Mouse (Mus musculus) kidney, embryonic 14.5 days (tissue): ENCODE data around the gene Cdh13. TPM values are rescaled to one million over a fixed set of nuclear protein-coding genes. Genes with fewer than 3 reads are reported as not detected.

ENCODE experiments used
- ATAC-seq: fragments of 200-750 bp; cut with Nextera tagmentation; 2 replicates; pipeline ENCODE4 v1.8.0; 2017; ENCODE audit warnings: moderate number of reproducible peaks, mild to moderate bottlenecking, moderate TSS enrichment, moderate library complexity; ENCODE audit not compliant: low FRiP score, low TSS enrichment
- H3K27ac ChIP-seq: fragments of 300-500 bp; sonication (generic); 2 replicates; pipeline ENCODE4 v1.5.1; 2014; ENCODE audit warnings: low read depth, mild to moderate bottlenecking, low read length, moderate library complexity, mixed read lengths
- H3K27me3 ChIP-seq: fragments of 300-500 bp; sonication (generic); 2 replicates; pipeline ENCODE4 v1.6.1; 2014; ENCODE audit warnings: mild to moderate bottlenecking, low read length; ENCODE audit not compliant: control insufficient read depth, insufficient read depth
- H3K36me3 ChIP-seq: fragments of 300-500 bp; sonication (generic); 2 replicates; pipeline ENCODE4 v1.6.1; 2014; ENCODE audit warnings: low read length, mixed read lengths; ENCODE audit not compliant: control insufficient read depth, insufficient read depth
- H3K4me1 ChIP-seq: fragments of 300-500 bp; sonication (generic); 2 replicates; pipeline ENCODE4 v1.6.1; 2014; ENCODE audit warnings: low read length, mixed read lengths; ENCODE audit not compliant: control insufficient read depth, insufficient read depth
- H3K4me2 ChIP-seq: fragments of 300-500 bp; sonication (generic); replicated peaks from 2 replicates; pipeline ENCODE4 v1.6.1; 2014; ENCODE audit warnings: low read depth, mild to moderate bottlenecking, low read length
- H3K4me3 ChIP-seq: fragments of 300-500 bp; sonication (generic); 2 replicates; pipeline ENCODE4 v1.5.1; 2014; ENCODE audit warnings: mild to moderate bottlenecking, low read length
- H3K9ac ChIP-seq: fragments of 300-500 bp; sonication (generic); 2 replicates; pipeline ENCODE4 v1.6.1; 2014; ENCODE audit warnings: low read depth, mild to moderate bottlenecking, low read length, moderate library complexity
- H3K9me3 ChIP-seq: fragments of 300-500 bp; sonication (generic); 2 replicates; pipeline ENCODE4 v1.6.1; 2016; ENCODE audit warnings: low read length; ENCODE audit not compliant: control insufficient read depth
- WGBS: fragments of 180-500 bp; shearing (Covaris S2); extraction: QIAGEN DNeasy Blood & Tissue Kit; methylation state at CpG from one replicate; pipeline ENCODE4 v1.1.7; 2014; 5-methylcytosine and 5-hydroxymethylcytosine counted together
- polyA plus RNA-seq: library from polyadenylated mRNA; unstranded; fragments of >200 nt; fragmentation: Nextera tagmentation; extraction: Ambion mirVana; gene quantifications from 2 replicates; pipeline ENCODE4 v1.2.1, GENCODE M21; 2014

Cdh13 gene
- polyA plus RNA-seq, 1 experiment from 2014 or later: 3.1 TPM

DNA sequence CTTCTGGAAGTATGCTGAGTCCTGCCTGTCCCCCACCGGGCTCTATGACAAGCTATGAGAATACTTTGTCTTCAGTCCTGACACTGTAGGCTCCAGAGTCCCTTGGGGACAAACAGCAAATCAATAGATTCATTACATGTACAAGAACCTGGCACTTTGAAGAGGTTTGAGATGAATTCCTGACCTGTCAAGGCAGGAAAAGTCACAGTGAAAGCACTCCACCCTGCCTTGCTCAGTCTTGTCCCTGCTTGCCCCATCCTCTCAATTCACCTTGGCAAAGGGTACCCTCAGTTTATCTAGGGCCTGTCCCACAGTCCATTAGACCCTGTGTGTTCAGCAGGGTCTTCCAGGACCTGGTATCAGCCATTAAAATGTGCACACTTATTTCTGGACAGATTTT is 11.0 kb upstream of the Cdh13 start:
- H3K9ac ChIP-seq: no peak overlapping the region
- H3K36me3 ChIP-seq: no peaks in the 10 kb centered on the region
- WGBS: 75% methylated on average over 1 of the region's 1 CpGs
- no peak overlapping the region for H3K4me2 ChIP-seq
- no peak for ATAC-seq
- H3K4me1 ChIP-seq: 0 out of 2 replicates have a peak, but pooled peaks cover 4% of the 10 kb centered on the region
- no peak overlapping the region for H3K27ac ChIP-seq
- no peaks in the 10 kb centered on the region for H3K27me3 ChIP-seq
- H3K4me3 ChIP-seq: no peak overlapping the region
- H3K9me3 ChIP-seq: no peaks in the 10 kb centered on the region

GRCm38 (mm10) chr8:118274243-118274642 is 9.3 kb upstream of the Cdh13 start:
- Histone ChIP-seq H3K36me3 (no peaks in the 10 kb centered on the region), H3K4me2 (no peak overlapping the region), H3K27me3 (no peaks in the 10 kb centered on the region), H3K9ac (no peak overlapping the region), H3K4me1 (0 out of 2 replicates have a peak, but pooled peaks cover 4% of the 10 kb centered on the region), H3K9me3 (no peaks in the 10 kb centered on the region), H3K27ac (no peak overlapping the region), H3K4me3 (no peak overlapping the region)
- WGBS: 65% methylated on average over 9 of the region's 9 CpGs
- ATAC-seq: no peak

GRCm38 (mm10) chr8:118274688-118275087 is 8.8 kb upstream of the Cdh13 start:
- no peaks in the 10 kb centered on the region for H3K27me3 ChIP-seq
- H3K4me1 ChIP-seq: 0 out of 2 replicates have a peak, but pooled peaks cover 4% of the 10 kb centered on the region
- H3K4me3 ChIP-seq: no peak overlapping the region
- H3K27ac ChIP-seq: no peak overlapping the region
- H3K36me3 ChIP-seq: no peaks in the 10 kb centered on the region
- H3K9me3 ChIP-seq: no peaks in the 10 kb centered on the region
- no peak overlapping the region for H3K4me2 ChIP-seq
- peak; percentile 57; the same call in 1 of the 2 replicates for ATAC-seq
- H3K9ac ChIP-seq: no peak overlapping the region
- WGBS: 14% methylated on average over 4 of the region's 4 CpGs

DNA sequence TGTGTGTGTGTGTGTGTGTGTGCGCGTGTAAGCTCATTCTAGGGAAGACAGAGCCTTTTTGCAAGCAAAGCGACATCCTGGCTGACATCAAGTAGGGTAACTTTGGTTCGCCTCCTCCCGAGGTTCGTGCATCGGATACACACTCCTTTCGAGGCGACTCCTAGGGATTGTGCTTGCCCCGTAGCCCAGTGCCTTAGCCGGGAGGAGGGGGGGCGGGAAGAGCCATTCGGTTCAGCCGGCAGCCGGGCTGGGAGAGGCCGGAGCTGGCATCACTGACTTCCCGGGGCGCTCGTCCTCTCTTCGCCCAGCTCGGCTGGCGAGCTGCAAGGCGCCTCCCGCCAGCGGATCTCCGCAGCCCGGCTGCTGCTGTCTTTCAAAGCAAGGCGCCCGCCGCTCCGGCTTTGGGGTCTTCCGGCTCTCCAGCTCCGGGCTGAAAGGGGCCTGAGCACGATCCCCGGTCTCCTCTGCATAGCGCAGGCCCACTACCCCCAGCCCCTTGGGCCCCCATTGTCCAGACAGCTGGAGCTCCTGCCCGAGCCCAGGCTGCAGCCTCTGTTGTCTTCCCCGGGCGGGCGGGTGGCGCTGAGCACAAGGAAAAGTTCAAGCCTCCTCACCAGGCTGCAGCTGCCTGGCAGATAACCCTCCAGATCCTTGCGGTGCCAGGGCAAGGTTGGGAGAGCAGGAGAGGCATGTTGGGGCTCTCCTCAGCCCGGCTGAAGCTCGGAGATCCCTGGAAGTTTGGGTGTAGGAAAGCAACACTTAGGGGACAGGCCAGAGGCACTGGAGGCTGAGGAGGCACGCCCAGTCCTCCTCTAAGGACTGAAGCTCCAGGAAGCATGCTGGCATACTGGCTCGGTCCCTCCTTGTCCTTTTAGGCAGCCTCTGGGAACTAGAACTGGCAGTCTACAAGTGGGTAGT is 838 bp downstream of the Cdh13 start:
- Histone ChIP-seq H3K9me3 (no peaks in the 10 kb centered on the region), H3K4me1 (no peaks in the 10 kb centered on the region), H3K36me3 (no peaks in the 10 kb centered on the region), H3K4me2 (peak overlapping the region; percentile 90), H3K9ac (peak overlapping the region; percentile 59), H3K27me3 (peaks cover 17% of the 10 kb centered on the region), H3K4me3 (peak overlapping the region; percentile 47), H3K27ac (no peak overlapping the region)
- ATAC-seq: peak; percentile 58
- WGBS: 1% methylated on average over 40 of the region's 46 CpGs

- no peak overlapping the region for H3K27ac ChIP-seq
- ATAC-seq: no peak
- H3K4me3 ChIP-seq: no peak overlapping the region
- no peak overlapping the region for H3K9ac ChIP-seq
- WGBS: 27% methylated on average over 10 of the region's 10 CpGs
- no peaks in the 10 kb centered on the region for H3K4me1 ChIP-seq
- no peaks in the 10 kb centered on the region for H3K36me3 ChIP-seq
- H3K27me3 ChIP-seq: peaks cover 17% of the 10 kb centered on the region
- no peaks in the 10 kb centered on the region for H3K9me3 ChIP-seq
- H3K4me2 ChIP-seq: no peak overlapping the region
Observed at GRCm38 (mm10) chr8:118285596-118286281, 2.2 kb downstream of the Cdh13 start.

DNA sequence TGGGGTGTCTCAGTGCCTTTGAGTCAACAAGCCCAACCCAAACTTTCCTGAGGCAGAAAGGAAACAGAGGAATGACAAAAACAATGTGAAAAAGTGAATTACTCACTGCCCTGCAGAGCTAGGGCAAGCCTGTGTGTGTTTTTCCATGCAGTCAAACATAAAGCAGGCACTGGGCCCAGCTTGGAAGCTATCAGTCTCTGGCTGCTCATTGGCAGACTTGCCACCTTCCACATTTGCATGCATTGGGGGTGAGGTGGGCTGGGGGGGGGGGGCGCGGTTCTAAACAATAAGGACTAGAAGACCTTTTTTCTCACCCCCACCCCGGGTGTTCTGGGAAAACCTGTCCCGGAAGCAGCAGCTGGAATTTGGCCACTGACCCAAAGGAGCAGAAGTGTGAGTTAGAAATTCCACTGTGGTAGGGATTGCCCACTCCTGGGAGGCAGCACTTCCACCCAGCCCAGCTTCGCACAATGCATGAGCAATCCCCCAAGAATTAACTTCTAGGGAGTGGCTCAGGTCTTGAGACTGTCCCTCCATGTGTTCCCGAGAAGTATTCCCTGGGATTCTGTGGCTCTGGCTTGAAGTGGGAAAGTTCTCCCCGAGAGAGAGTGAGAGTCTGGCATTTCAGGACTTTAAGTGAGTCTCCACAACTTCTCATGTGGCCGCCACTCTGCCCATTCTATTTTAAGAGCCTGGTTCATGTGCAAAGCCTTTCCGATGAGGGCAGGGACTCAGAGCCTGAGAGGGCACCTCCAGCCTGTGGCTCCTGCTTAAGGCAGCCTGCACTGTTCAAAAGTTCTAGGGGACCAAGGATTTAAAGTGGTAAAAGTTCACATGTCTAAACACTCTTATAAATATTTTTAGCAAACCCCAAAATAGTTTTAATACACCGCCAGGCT is 3.0 kb downstream of the Cdh13 start:
- H3K36me3 ChIP-seq: no peaks in the 10 kb centered on the region
- H3K4me3 ChIP-seq: no peak overlapping the region
- H3K4me2 ChIP-seq: no peak overlapping the region
- no peaks in the 10 kb centered on the region for H3K9me3 ChIP-seq
- peaks cover 17% of the 10 kb centered on the region for H3K27me3 ChIP-seq
- no peak overlapping the region for H3K9ac ChIP-seq
- H3K27ac ChIP-seq: no peak overlapping the region
- no peaks in the 10 kb centered on the region for H3K4me1 ChIP-seq
- 35% methylated on average over 10 of the region's 10 CpGs for WGBS
- no peak for ATAC-seq

- Histone ChIP-seq H3K4me2 (no peak overlapping the region), H3K27ac (no peak overlapping the region), H3K27me3 (peaks cover 17% of the 10 kb centered on the region), H3K9me3 (no peaks in the 10 kb centered on the region), H3K9ac (no peak overlapping the region), H3K4me3 (no peak overlapping the region), H3K4me1 (no peaks in the 10 kb centered on the region), H3K36me3 (no peaks in the 10 kb centered on the region)
- no peak for ATAC-seq
- WGBS: 47% methylated on average over 9 of the region's 9 CpGs
Observed at GRCm38 (mm10) chr8:118287496-118287895, 4.0 kb downstream of the Cdh13 start.

DNA sequence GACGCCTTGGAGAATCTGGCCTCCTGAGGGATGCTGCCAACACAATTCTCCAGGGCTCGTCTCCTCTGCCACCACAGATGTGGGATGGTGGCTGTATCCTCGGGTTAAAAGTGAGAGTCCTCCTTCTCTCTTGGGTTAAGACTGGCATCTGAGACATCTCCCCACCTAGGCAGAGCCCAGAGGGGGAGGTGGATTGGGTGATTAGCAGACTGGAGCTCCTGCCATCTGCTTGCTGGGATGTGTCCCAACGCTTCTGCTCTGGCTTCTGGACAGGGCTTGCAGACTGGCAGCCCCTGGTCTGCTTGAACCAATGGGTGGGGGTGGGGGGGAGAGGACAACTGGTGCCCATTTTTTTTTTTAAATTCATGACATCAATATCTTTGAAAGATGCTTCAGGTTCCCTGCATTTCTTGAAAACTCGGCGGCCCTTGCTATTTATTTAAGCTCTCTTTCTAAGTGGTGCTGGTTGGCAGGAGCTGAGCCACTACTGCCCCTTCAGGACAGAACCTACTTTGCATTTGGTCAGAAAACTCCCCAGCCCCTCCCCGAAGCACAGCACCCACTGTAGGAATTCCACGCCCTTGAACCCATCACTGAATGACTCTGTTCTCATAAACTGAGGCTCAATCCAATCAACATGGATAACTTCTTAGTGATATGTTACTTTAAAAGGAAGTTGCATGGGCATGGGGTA is 4.9 kb downstream of the Cdh13 start:
- H3K9me3 ChIP-seq: no peaks in the 10 kb centered on the region
- H3K27me3 ChIP-seq: peaks cover 17% of the 10 kb centered on the region
- H3K4me3 ChIP-seq: no peak overlapping the region
- H3K36me3 ChIP-seq: no peaks in the 10 kb centered on the region
- 71% methylated on average over 8 of the region's 8 CpGs for WGBS
- no peaks in the 10 kb centered on the region for H3K4me1 ChIP-seq
- H3K9ac ChIP-seq: no peak overlapping the region
- H3K27ac ChIP-seq: no peak overlapping the region
- H3K4me2 ChIP-seq: no peak overlapping the region
- no peak for ATAC-seq
